Mouse (Mus musculus): Measurements from ENCODE around the gene Trim46. TPM values are rescaled to one million over a fixed set of nuclear protein-coding genes. Genes with fewer than 3 reads are reported as not detected.

Trim46 gene
- polyA plus RNA-seq, 1 experiment from 2014 or later, result 0.56 TPM

- Histone ChIP-seq H3K36me3 (ENCODE audit: control insufficient read depth, insufficient read depth, low read length) (peaks cover 7% of the 10 kb centered on the region), H3K27me3 (ENCODE audit: control insufficient read depth, insufficient read depth, low read length) (peaks cover 3% of the 10 kb centered on the region), H3K4me1 (ENCODE audit: control insufficient read depth, insufficient read depth, low read length) (peaks cover 26% of the 10 kb centered on the region), H3K27ac (ENCODE audit: low read depth, low read length) (peak overlapping the region; percentile 78), H3K4me3 (ENCODE audit: low read depth, low read length) (peak overlapping the region; percentile 67), H3K9me3 (replicated peaks; ENCODE audit: control insufficient read depth, low read length) (no peaks in the 10 kb centered on the region), H3K4me2 (peak overlapping the region; percentile 91), H3K9ac (ENCODE audit: low read depth, low read length) (peak overlapping the region; percentile 77)
- 30% methylated on average over 7 of the region's 7 CpGs for WGBS (ENCODE audit: insufficient replicate concordance)
- ATAC-seq (replicated peaks; ENCODE audit: insufficient number of reproducible peaks, low FRiP score, low TSS enrichment), result peak; percentile 8; the same call in 1 of the 2 replicates
These were observed 32.0 kb upstream of the Trim46 start for GRCm38 (mm10) chr3:89278107-89278506.

GRCm38 (mm10) chr3:89277281-89278021 is 31.3 kb upstream of the Trim46 start:
- no peaks in the 10 kb centered on the region for H3K9me3 ChIP-seq (replicated peaks; ENCODE audit: control insufficient read depth, low read length)
- H3K27me3 ChIP-seq (ENCODE audit: control insufficient read depth, insufficient read depth, low read length), result peaks cover 3% of the 10 kb centered on the region
- peak overlapping the region; percentile 67 for H3K4me3 ChIP-seq (ENCODE audit: low read depth, low read length)
- peaks cover 26% of the 10 kb centered on the region for H3K4me1 ChIP-seq (ENCODE audit: control insufficient read depth, insufficient read depth, low read length)
- peak; percentile 14; the same call in 1 of the 2 replicates for ATAC-seq (replicated peaks; ENCODE audit: insufficient number of reproducible peaks, low FRiP score, low TSS enrichment)
- 13% methylated on average over 14 of the region's 14 CpGs for WGBS (ENCODE audit: insufficient replicate concordance)
- H3K9ac ChIP-seq (ENCODE audit: low read depth, low read length), result peak overlapping the region; percentile 77
- H3K36me3 ChIP-seq (ENCODE audit: control insufficient read depth, insufficient read depth, low read length), result peaks cover 9% of the 10 kb centered on the region
- peak overlapping the region; percentile 78 for H3K27ac ChIP-seq (ENCODE audit: low read depth, low read length)
- H3K4me2 ChIP-seq, result peak overlapping the region; percentile 91

GRCm38 (mm10) chr3:89276061-89276460 is 30.0 kb upstream of the Trim46 start:
- Histone ChIP-seq H3K9ac (ENCODE audit: low read depth, low read length) (no peak overlapping the region), H3K36me3 (ENCODE audit: control insufficient read depth, insufficient read depth, low read length) (peaks cover 12% of the 10 kb centered on the region), H3K4me1 (ENCODE audit: control insufficient read depth, insufficient read depth, low read length) (peaks cover 28% of the 10 kb centered on the region), H3K27me3 (ENCODE audit: control insufficient read depth, insufficient read depth, low read length) (peaks cover 3% of the 10 kb centered on the region), H3K4me2 (no peak overlapping the region), H3K27ac (ENCODE audit: low read depth, low read length) (no peak overlapping the region), H3K4me3 (ENCODE audit: low read depth, low read length) (no peak overlapping the region), H3K9me3 (replicated peaks; ENCODE audit: control insufficient read depth, low read length) (no peaks in the 10 kb centered on the region)
- 89% methylated on average over 13 of the region's 13 CpGs for WGBS (ENCODE audit: insufficient replicate concordance)
- no peak for ATAC-seq (replicated peaks; ENCODE audit: insufficient number of reproducible peaks, low FRiP score, low TSS enrichment)

- no peak overlapping the region for H3K9ac ChIP-seq (ENCODE audit: low read depth, low read length)
- H3K27me3 ChIP-seq (ENCODE audit: control insufficient read depth, insufficient read depth, low read length), result no peaks in the 10 kb centered on the region
- no peaks in the 10 kb centered on the region for H3K9me3 ChIP-seq (replicated peaks; ENCODE audit: control insufficient read depth, low read length)
- no peak overlapping the region for H3K4me2 ChIP-seq
- no peak for ATAC-seq (replicated peaks; ENCODE audit: insufficient number of reproducible peaks, low FRiP score, low TSS enrichment)
- H3K4me1 ChIP-seq (ENCODE audit: control insufficient read depth, insufficient read depth, low read length), result peaks cover 39% of the 10 kb centered on the region
- H3K27ac ChIP-seq (ENCODE audit: low read depth, low read length), result no peak overlapping the region
- H3K36me3 ChIP-seq (ENCODE audit: control insufficient read depth, insufficient read depth, low read length), result peaks cover 12% of the 10 kb centered on the region
- 69% methylated on average over 6 of the region's 6 CpGs for whole genome bisulfite sequencing (ENCODE audit: insufficient replicate concordance)
- H3K4me3 ChIP-seq (ENCODE audit: low read depth, low read length), result no peak overlapping the region
These were observed 25.7 kb upstream of the Trim46 start for GRCm38 (mm10) chr3:89271760-89272159.

GRCm38 (mm10) chr3:89270891-89271290 is 24.8 kb upstream of the Trim46 start:
- peaks cover 34% of the 10 kb centered on the region for H3K4me1 ChIP-seq (ENCODE audit: control insufficient read depth, insufficient read depth, low read length)
- peak overlapping the region; percentile 67; the same call in 1 of the 2 replicates for H3K4me3 ChIP-seq (ENCODE audit: low read depth, low read length)
- H3K27ac ChIP-seq (ENCODE audit: low read depth, low read length), result peak overlapping the region; percentile 75
- ATAC-seq (replicated peaks; ENCODE audit: insufficient number of reproducible peaks, low FRiP score, low TSS enrichment), result no peak
- peak overlapping the region; percentile 81 for H3K9ac ChIP-seq (ENCODE audit: low read depth, low read length)
- H3K36me3 ChIP-seq (ENCODE audit: control insufficient read depth, insufficient read depth, low read length), result peaks cover 9% of the 10 kb centered on the region
- peak overlapping the region; percentile 89 for H3K4me2 ChIP-seq
- 66% methylated on average over 6 of the region's 6 CpGs for whole genome bisulfite sequencing (ENCODE audit: insufficient replicate concordance)
- no peaks in the 10 kb centered on the region for H3K27me3 ChIP-seq (ENCODE audit: control insufficient read depth, insufficient read depth, low read length)
- no peaks in the 10 kb centered on the region for H3K9me3 ChIP-seq (replicated peaks; ENCODE audit: control insufficient read depth, low read length)

GRCm38 (mm10) chr3:89270051-89270755 is 24.1 kb upstream of the Trim46 start, which contains the start of gene Slc50a1:
TSS of gene Slc50a1 (minus strand) at chr3:89270570.
- Histone ChIP-seq H3K4me3 (ENCODE audit: low read depth, low read length) (peak within 1 kb of the TSS; percentile 67), H3K36me3 (ENCODE audit: control insufficient read depth, insufficient read depth, low read length) (peaks cover 7% of the 10 kb centered on the region; the same call in 1 of the 2 replicates), H3K9me3 (replicated peaks; ENCODE audit: control insufficient read depth, low read length) (no peaks in the 10 kb centered on the region), H3K4me1 (ENCODE audit: control insufficient read depth, insufficient read depth, low read length) (peaks cover 34% of the 10 kb centered on the region), H3K9ac (ENCODE audit: low read depth, low read length) (peak within 1 kb of the TSS; percentile 81), H3K27ac (ENCODE audit: low read depth, low read length) (peak within 1 kb of the TSS; percentile 75), H3K4me2 (peak within 1 kb of the TSS; percentile 89), H3K27me3 (ENCODE audit: control insufficient read depth, insufficient read depth, low read length) (no peaks in the 10 kb centered on the region)
- peak; percentile 61 for ATAC-seq (replicated peaks; ENCODE audit: insufficient number of reproducible peaks, low FRiP score, low TSS enrichment)
- WGBS (ENCODE audit: insufficient replicate concordance), result 3% methylated on average over 39 of the region's 39 CpGs

- H3K36me3 ChIP-seq (ENCODE audit: control insufficient read depth, insufficient read depth, low read length), result peaks cover 4% of the 10 kb centered on the region; the same call in 1 of the 2 replicates
- no peaks in the 10 kb centered on the region for H3K9me3 ChIP-seq (replicated peaks; ENCODE audit: control insufficient read depth, low read length)
- no peak overlapping the region for H3K27ac ChIP-seq (ENCODE audit: low read depth, low read length)
- no peak overlapping the region for H3K4me3 ChIP-seq (ENCODE audit: low read depth, low read length)
- H3K4me2 ChIP-seq, result peak overlapping the region; percentile 89
- H3K27me3 ChIP-seq (ENCODE audit: control insufficient read depth, insufficient read depth, low read length), result no peaks in the 10 kb centered on the region
- H3K9ac ChIP-seq (ENCODE audit: low read depth, low read length), result no peak overlapping the region; the same call in 1 of the 2 replicates
- WGBS (ENCODE audit: insufficient replicate concordance), result 50% methylated on average over 8 of the region's 8 CpGs
- peaks cover 34% of the 10 kb centered on the region for H3K4me1 ChIP-seq (ENCODE audit: control insufficient read depth, insufficient read depth, low read length)
- ATAC-seq (replicated peaks; ENCODE audit: insufficient number of reproducible peaks, low FRiP score, low TSS enrichment), result no peak
These were observed 22.8 kb upstream of the Trim46 start for GRCm38 (mm10) chr3:89268916-89269315.

- peak; percentile 72 for ATAC-seq (replicated peaks; ENCODE audit: insufficient number of reproducible peaks, low FRiP score, low TSS enrichment)
- peak overlapping the region; percentile 73 for H3K27ac ChIP-seq (ENCODE audit: low read depth, low read length)
- H3K4me1 ChIP-seq (ENCODE audit: control insufficient read depth, insufficient read depth, low read length), result peaks cover 34% of the 10 kb centered on the region
- WGBS (ENCODE audit: insufficient replicate concordance), result under 1% methylated on average over 20 of the region's 20 CpGs
- no peaks in the 10 kb centered on the region for H3K27me3 ChIP-seq (ENCODE audit: control insufficient read depth, insufficient read depth, low read length)
- peak overlapping the region; percentile 96 for H3K4me2 ChIP-seq
- H3K4me3 ChIP-seq (ENCODE audit: low read depth, low read length), result peak overlapping the region; percentile 86
- H3K36me3 ChIP-seq (ENCODE audit: control insufficient read depth, insufficient read depth, low read length), result no peaks in the 10 kb centered on the region
- H3K9me3 ChIP-seq (replicated peaks; ENCODE audit: control insufficient read depth, low read length), result no peaks in the 10 kb centered on the region
- H3K9ac ChIP-seq (ENCODE audit: low read depth, low read length), result peak overlapping the region; percentile 92
These were observed 20.4 kb upstream of the Trim46 start for GRCm38 (mm10) chr3:89266439-89266893.
